Mouse (Mus musculus): ENCODE measurements at regions not wholly inside any gene's neighbourhood (a gene's known extent, or its start where the extent isn't known, plus 50 kb on each side); places are given as distances from the start of the nearest gene placed in this dataset.

- in situ Hi-C loops (cut with MseI, MboI) = no loop called here
Measured at GRCm38 (mm10) chr1:121168651-121169050, 163.7 kb downstream of the Insig2 start.

- in situ Hi-C loops (cut with MseI, MboI) = loop anchor here (10.0 kb wide), 1 partner anchor 582 kb away; no protein-coding TSS in a partner anchor
Measured at GRCm38 (mm10) chr1:121176541-121176940, 155.8 kb downstream of the Insig2 start.

- in situ Hi-C loops (cut with MseI, MboI) = loop anchor here (10.0 kb wide), 1 partner anchor 583 kb away; no protein-coding TSS in a partner anchor
Measured at GRCm38 (mm10) chr1:121177136-121177907, 155.1 kb downstream of the Insig2 start.

GRCm38 (mm10) chr1:121177908-121178311 lies 154.5 kb downstream of the Insig2 start:
- in situ Hi-C loops (cut with MseI, MboI) = loop anchor here (10.0 kb wide), 1 partner anchor 583 kb away; no protein-coding TSS in a partner anchor

DNA sequence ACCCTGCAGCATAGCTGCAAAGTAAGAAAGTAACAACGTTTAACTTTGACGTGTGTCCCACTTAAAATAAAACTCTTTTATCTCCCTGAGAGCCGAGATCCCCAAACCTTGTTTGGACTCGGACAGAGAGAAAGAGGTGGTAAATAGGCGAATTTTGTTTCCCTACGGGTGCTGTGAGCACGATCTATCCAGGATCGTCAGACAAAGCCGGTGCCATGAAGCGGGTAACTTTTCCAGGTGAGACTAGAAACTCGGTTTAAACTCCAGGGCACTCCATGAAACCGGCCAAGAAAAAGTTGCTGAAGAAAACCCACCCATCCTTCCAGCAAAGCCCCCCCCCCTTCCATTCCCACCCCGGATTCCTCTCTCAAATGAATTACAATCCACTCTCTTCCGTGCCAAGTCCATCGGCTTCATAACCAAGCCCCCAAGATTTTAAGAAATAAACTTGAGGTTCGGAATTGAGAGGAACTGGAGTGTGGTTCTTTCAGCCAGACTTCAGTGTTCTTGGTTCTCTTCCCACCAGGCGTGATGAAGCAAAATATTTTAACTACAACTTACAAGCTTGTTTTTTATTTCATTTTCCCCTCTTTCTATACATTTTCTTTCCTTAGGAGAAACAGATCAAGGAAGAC lies 153.7 kb downstream of the Insig2 start:
- in situ Hi-C loops (cut with MseI, MboI) = loop anchor here (10.0 kb wide), 1 partner anchor 584 kb away; no protein-coding TSS in a partner anchor

- in situ Hi-C loops (cut with MseI, MboI) = no loop called here
Measured at GRCm38 (mm10) chr1:121180273-121181030, 151.9 kb downstream of the Insig2 start.

GRCm38 (mm10) chr1:121188895-121189294 lies 143.5 kb downstream of the Insig2 start:
- in situ Hi-C loops (cut with MseI, MboI) = no loop called here

DNA sequence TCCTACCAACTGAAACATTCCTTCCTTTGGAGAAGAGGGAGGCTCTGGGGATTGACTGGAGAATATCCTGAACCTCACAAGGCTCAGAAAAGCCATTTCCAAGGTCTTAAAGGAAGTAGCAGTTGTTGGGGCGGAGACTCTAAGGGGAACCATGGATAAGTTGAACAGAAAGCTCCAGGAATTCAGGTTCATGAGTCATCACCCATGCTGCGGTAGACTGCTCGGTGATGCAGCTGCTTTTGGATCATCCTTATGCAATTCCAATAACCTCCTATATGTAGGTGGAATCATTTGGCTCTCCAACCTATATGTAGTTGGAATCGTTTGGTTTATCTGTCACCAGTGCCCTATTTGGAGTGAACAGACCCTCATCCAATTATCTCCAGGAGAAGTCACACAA lies 137.6 kb downstream of the Insig2 start:
- in situ Hi-C loops (cut with MseI, MboI) = no loop called here

DNA sequence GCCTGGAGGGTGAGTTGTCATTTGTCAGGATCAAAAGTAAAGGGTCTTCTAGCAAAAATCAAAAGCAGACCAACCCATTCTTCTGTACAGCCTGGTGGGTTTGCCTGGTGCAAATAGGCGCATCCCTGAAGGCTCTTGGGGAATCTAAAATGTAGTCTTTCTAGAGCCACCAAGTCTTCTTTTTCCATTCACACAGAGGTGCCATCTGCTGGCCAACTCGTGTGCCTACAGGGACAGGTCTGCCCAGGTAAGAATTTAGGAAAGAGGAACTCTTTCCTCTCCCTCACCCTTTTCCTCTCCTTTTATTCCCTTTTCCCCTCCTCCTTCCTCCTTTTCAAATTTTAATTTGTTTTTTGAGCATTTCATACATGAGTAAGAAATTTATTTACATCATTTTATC lies 116.5 kb downstream of the Insig2 start:
- in situ Hi-C loops (cut with MseI, MboI) = no loop called here

DNA sequence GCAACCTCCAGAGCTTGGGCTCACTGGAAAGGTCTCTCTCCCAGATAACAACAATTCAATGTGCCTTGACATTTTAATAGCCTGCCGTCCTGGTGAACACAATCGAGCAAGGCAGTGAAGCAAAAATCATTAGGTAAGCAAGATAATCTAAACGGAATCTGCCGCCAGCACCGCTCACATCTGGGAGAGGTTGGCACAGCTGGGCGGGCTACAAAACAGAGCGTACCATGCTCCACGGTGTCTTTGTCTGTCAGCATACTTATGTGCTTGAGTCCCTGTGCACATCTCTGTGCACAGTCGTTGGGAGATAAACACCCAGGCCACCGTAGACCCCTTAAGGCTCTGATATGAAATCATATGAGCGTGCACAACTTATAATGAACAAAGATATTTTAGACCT lies 108.1 kb downstream of the Insig2 start:
- in situ Hi-C loops (cut with MseI, MboI) = no loop called here

DNA sequence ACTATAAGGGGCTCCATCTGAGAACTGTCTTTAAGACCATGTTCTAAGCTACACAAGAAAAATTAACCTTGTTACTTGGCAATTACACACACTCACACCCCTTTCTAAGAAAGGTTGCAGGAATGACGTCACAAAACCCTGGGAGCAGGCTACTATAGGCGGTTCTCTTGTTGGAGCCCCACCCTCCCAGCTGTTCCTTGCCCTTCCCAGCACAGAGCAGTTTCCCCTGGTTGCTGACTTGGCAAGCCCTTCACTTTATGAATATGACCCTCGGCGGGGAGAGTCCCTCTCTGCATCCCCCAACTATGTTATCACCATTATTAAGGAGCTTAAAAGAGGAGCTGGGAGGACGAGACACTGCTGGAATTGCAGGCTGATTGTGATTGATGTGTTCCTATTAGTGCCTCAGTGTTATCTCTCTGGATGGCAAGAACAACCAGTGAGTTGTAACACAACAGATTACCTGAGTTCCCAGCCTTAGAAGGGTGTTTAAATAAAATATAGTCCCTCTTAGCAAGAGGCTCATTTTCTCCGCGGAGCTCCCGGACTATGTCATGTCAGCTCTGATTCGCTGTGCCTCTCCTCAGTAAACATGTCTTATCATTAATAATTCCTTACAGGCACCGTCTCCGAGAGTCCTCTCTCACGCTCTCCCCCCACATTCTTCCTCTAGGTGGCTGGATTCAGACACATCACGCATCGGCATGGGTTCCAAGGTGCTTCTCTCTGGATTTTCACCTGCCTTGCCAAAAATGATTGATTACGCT lies 105.7 kb downstream of the Insig2 start:
- in situ Hi-C loops (cut with MseI, MboI) = no loop called here

- in situ Hi-C loops (cut with MseI, MboI) = no loop called here
Measured at GRCm38 (mm10) chr1:121227233-121227594, 105.2 kb downstream of the Insig2 start.

GRCm38 (mm10) chr1:121243576-121243975 lies 88.8 kb downstream of the Insig2 start:
- in situ Hi-C loops (cut with MseI, MboI) = loop anchor here in 1 of 2 experiments (10.0 kb wide), 1 partner anchor 151 kb away; no protein-coding TSS in a partner anchor

GRCm38 (mm10) chr1:121247556-121247955 lies 84.8 kb downstream of the Insig2 start:
- in situ Hi-C loops (cut with MseI, MboI) = loop anchor here (5.0 to 10.0 kb wide), 2 partner anchors 147 to 155 kb away; no protein-coding TSS in a partner anchor

DNA sequence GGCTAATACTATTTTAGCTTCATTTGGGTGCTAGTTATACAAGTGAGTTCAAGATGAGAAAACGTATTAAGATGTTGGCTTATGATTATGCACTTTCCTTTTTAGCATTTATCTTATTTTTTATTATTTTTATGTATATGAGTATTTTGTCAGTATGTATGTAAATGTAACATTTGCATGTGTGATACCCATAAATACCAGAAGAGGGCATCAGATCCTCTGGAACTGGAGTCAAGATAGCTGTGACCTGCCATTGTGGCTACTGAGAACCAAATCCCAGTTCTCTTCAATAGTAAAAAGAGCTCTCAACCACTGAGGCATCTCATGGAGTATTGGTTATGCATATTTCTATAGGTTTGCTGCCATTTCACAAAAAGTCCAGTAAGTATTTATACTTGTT lies 83.3 kb downstream of the Insig2 start:
- in situ Hi-C loops (cut with MseI, MboI) = loop anchor here (5.0 to 10.0 kb wide), 2 partner anchors 146 to 153 kb away; no protein-coding TSS in a partner anchor

- in situ Hi-C loops (cut with MseI, MboI) = no loop called here
Measured at GRCm38 (mm10) chr1:121250686-121251085, 81.7 kb downstream of the Insig2 start.

DNA sequence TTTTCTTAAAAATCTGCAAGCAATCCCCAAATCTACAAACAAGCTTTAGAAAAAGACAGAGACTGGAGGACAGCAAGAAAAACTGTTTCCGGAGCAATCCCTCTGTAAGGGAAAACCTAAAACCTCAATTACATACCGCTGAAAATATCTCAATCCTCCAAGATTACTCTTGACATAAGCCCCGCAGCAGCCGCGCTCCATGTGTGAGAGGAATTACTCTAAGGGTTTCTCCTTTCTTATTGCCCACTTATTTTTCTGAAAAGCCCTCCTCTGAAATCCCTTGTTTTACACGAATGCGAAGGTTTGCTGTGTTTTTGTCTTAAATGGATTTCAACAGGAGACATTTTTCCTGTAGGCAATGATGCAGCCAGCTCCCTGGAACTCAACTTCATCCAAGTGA lies 80.3 kb downstream of the Insig2 start:
- in situ Hi-C loops (cut with MseI, MboI) = no loop called here

DNA sequence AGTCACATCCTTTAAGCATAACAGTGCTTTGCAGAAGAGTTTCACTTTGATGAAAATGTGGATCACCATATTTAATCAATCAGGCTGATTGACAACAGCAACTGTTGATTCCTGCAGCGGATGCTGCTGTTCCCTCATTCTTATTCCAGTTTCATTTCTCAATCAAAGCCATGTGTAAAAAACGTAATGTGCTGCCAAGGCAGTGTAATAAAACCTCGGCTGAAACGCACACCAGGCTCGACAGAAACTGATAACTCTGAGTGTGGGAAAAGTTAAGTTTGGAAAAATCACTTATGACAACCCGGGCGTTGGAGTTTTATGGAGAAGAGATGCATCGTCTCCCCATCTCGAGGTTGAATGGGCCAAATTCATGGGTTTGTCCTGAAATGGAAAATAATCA lies 78.2 kb downstream of the Insig2 start:
- in situ Hi-C loops (cut with MseI, MboI) = no loop called here
